Mouse (Mus musculus) neural tube, embryonic 14.5 days (tissue): ENCODE results near the gene Fyb. TPM values are rescaled to one million over a fixed set of nuclear protein-coding genes. Genes with fewer than 3 reads are reported as not detected.
A peak's percentile ranks its signal among the peaks of the same experiment; 100 is the strongest.

ENCODE experiments used
- ATAC-seq: fragments of 200-750 bp; cut with Nextera tagmentation; 2 replicates; pipeline ENCODE4 v1.8.0; 2017; ENCODE audit warnings: low read depth, mild to moderate bottlenecking, moderate TSS enrichment, moderate library complexity
- H3K27ac ChIP-seq: fragments of 300-500 bp; sonication (generic); 2 replicates; pipeline ENCODE4 v1.5.1; 2014; ENCODE audit warnings: low read depth, mild to moderate bottlenecking, control low read depth, low read length, moderate library complexity, mixed read lengths
- H3K27me3 ChIP-seq: fragments of 300-500 bp; sonication (generic); 2 replicates; pipeline ENCODE4 v1.6.1; 2014; ENCODE audit warnings: low read length; ENCODE audit not compliant: control insufficient read depth, insufficient read depth
- H3K36me3 ChIP-seq: fragments of 300-500 bp; sonication (generic); 2 replicates; pipeline ENCODE4 v1.6.1; 2014; ENCODE audit warnings: low read length, mixed read lengths; ENCODE audit not compliant: control insufficient read depth, insufficient read depth
- H3K4me1 ChIP-seq: fragments of 300-500 bp; sonication (generic); 2 replicates; pipeline ENCODE4 v1.6.1; 2014; ENCODE audit warnings: low read length; ENCODE audit not compliant: control insufficient read depth, insufficient read depth
- H3K4me2 ChIP-seq: fragments of 300-500 bp; sonication (generic); 2 replicates; pipeline ENCODE4 v1.6.1; 2014; ENCODE audit warnings: mild to moderate bottlenecking, low read depth, low read length, control low read depth
- H3K4me3 ChIP-seq: fragments of 300-500 bp; sonication (generic); 2 replicates; pipeline ENCODE4 v1.5.1; 2014; ENCODE audit warnings: low read depth, low read length, control low read depth, mixed read lengths
- H3K9ac ChIP-seq: fragments of 300-500 bp; sonication (generic); replicated peaks from 2 replicates; pipeline ENCODE4 v1.6.1; 2014; ENCODE audit warnings: low read depth, mild to moderate bottlenecking, control low read depth, low read length, mixed read lengths
- H3K9me3 ChIP-seq: fragments of 300-500 bp; sonication (generic); 2 replicates; pipeline ENCODE4 v1.6.1; 2016; ENCODE audit warnings: low read length; ENCODE audit not compliant: control insufficient read depth
- WGBS: fragments of 180-500 bp; shearing (Covaris S2); extraction: QIAGEN DNeasy Blood & Tissue Kit; methylation state at CpG from one replicate; pipeline ENCODE4 v1.1.7; 2014; 5-methylcytosine and 5-hydroxymethylcytosine counted together
- polyA plus RNA-seq: library from polyadenylated mRNA; unstranded; fragments of >200 nt; fragmentation: Nextera tagmentation; extraction: Ambion mirVana; gene quantifications from 2 replicates; pipeline ENCODE4 v1.2.1, GENCODE M21; 2014

The Fyb gene
- polyA plus RNA-seq, 1 experiment from 2014 or later: 2.3 TPM

DNA sequence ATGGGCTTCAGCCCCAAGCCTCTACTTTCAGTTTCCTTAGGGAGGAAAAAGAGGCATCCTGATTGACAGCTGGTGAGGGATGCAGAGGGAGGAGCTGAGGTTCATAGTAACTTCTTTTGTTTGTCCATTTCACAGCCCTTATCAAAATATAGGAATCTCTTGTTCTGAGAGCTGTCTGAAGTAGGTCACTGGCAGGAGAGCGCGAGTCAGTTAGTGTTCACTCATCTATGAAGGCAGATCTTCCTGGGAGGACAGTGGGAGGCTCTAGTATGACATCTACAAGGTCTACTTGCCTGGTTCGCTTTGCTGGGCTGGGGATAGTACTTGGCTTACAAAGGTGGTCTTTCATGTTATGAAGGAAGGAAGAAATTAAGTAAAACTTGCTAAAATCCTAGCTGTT is 46.0 kb downstream of the Fyb start:
- no peaks in the 10 kb centered on the region for H3K27me3 ChIP-seq
- H3K4me3 ChIP-seq: no peak overlapping the region
- no peak overlapping the region for H3K27ac ChIP-seq
- ATAC-seq: no peak
- no peaks in the 10 kb centered on the region for H3K9me3 ChIP-seq
- no peak overlapping the region for H3K9ac ChIP-seq
- no peaks in the 10 kb centered on the region for H3K36me3 ChIP-seq
- no peaks in the 10 kb centered on the region for H3K4me1 ChIP-seq
- WGBS: 92% methylated on average over 3 of the region's 3 CpGs
- no peak overlapping the region for H3K4me2 ChIP-seq

DNA sequence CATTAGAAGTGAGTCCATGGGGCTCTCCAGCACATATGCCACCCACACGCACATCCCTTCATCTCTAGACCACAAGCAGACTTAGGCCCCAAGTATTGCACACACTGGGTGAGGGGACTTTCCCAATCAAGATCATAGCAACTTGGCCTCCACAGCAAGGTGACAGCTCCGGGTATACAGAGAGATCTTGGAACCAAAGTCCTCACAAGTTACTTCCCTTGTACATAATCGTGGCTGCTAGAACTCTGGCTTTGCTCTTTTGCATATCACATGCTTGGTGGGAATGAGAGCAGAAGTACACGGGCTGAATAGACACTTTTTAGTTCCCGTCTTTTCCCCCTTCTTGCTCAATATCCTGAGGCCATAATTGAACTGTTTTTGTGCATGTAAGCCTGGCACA is 46.4 kb downstream of the Fyb start:
- ATAC-seq: no peak
- H3K4me2 ChIP-seq: no peak overlapping the region
- WGBS: 83% methylated on average over 5 of the region's 5 CpGs

DNA sequence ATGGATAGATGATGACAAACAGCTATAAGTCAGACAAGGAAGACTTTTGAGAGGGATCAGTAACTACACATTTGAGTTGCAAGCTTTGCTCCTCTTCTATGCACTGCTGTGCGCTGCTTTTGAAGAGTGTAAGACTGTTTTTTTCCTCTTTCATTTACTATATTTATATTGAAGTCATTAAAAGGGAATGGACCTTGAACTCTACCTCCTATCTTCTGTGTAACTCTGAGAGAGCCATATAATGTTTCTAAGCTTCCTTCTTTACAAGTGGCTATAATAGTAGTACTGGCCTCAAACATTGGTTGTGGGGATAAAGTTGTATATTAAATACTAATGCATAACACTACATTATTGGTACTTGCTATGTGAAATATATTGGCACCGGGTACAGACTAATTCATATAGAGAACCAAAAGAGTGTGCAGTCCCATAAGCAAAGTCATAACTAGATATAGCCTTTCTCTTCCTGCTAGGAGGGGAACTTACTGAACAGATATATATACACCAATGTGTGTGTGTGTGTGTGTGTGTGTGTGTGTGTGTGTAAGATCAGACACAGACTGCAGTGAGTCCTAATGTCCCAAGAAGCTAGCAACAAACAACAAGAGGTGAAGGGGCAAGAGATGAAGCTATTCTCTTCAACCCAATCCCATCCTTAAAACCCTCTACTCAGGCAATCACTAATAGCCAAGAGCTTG is 47.7 kb downstream of the Fyb start:
- H3K27ac ChIP-seq: no peak overlapping the region
- H3K4me3 ChIP-seq: no peak overlapping the region
- H3K27me3 ChIP-seq: no peaks in the 10 kb centered on the region
- H3K4me1 ChIP-seq: no peaks in the 10 kb centered on the region
- H3K9ac ChIP-seq: no peak overlapping the region
- H3K9me3 ChIP-seq: no peaks in the 10 kb centered on the region
- no peak overlapping the region for H3K4me2 ChIP-seq
- ATAC-seq: no peak; the same call in 1 of the 2 replicates
- H3K36me3 ChIP-seq: no peaks in the 10 kb centered on the region
- 95% methylated on average over 2 of the region's 2 CpGs for WGBS

More for the DNA sequence above, 46.4 kb downstream of the Fyb start:
- H3K4me3 ChIP-seq: no peak overlapping the region
- H3K9ac ChIP-seq: no peak overlapping the region
- H3K36me3 ChIP-seq: no peaks in the 10 kb centered on the region
- no peaks in the 10 kb centered on the region for H3K27me3 ChIP-seq
- no peaks in the 10 kb centered on the region for H3K9me3 ChIP-seq
- no peaks in the 10 kb centered on the region for H3K4me1 ChIP-seq
- H3K27ac ChIP-seq: no peak overlapping the region

GRCm38 (mm10) chr15:6570876-6571275 is 48.2 kb downstream of the Fyb start:
- H3K4me2 ChIP-seq: no peak overlapping the region
- H3K4me1 ChIP-seq: no peaks in the 10 kb centered on the region
- 15% methylated on average over 7 of the region's 7 CpGs for WGBS
- H3K36me3 ChIP-seq: no peaks in the 10 kb centered on the region
- no peak overlapping the region for H3K9ac ChIP-seq
- H3K9me3 ChIP-seq: no peaks in the 10 kb centered on the region
- H3K4me3 ChIP-seq: no peak overlapping the region
- H3K27ac ChIP-seq: no peak overlapping the region
- H3K27me3 ChIP-seq: no peaks in the 10 kb centered on the region
- ATAC-seq: peak; percentile 93

DNA sequence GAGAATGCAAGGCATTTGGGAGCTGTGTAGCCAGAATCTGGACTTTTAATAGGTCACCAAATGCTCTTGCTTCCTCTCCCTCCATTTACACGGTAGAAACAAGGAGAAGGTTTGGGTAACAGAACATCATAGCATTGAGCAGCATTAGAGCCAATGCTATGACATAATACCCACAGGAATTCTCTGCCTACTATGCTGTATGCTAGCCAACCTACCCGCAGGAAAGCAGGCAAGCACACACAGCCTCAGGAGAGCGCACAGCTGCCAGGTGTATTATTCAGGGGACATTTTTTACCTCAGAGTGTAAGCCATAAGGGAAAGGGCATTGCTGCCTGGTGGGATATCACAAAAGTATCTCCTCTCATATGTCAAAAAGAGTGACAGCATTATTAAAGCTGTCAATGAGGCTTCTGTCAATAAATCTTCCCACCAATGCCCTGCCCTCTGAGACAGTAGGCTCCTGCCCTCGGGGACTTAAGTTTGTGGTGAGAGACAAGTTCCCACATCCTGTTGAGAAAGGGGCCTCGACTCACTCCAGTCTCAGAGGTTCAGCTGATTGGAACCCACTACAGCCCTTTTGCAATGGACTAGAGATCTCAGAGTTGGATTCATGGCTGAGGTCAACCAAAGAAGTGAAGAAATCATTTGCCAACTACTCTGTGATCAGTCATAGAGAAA is 51.8 kb downstream of the Fyb start:
- Histone ChIP-seq H3K9ac (no peak overlapping the region), H3K9me3 (no peaks in the 10 kb centered on the region), H3K27ac (no peak overlapping the region), H3K4me2 (no peak overlapping the region), H3K27me3 (no peaks in the 10 kb centered on the region), H3K4me1 (no peaks in the 10 kb centered on the region), H3K36me3 (no peaks in the 10 kb centered on the region), H3K4me3 (no peak overlapping the region)
- 59% methylated on average over 5 of the region's 5 CpGs for WGBS
- ATAC-seq: no peak

- Histone ChIP-seq H3K9ac (no peak overlapping the region), H3K27ac (no peak overlapping the region), H3K27me3 (no peaks in the 10 kb centered on the region), H3K36me3 (no peaks in the 10 kb centered on the region), H3K4me2 (no peak overlapping the region), H3K9me3 (no peaks in the 10 kb centered on the region), H3K4me3 (no peak overlapping the region), H3K4me1 (no peaks in the 10 kb centered on the region)
- WGBS: 80% methylated on average over 9 of the region's 9 CpGs
- ATAC-seq: no peak
These were observed 55.3 kb downstream of the Fyb start for GRCm38 (mm10) chr15:6577971-6578370.

DNA sequence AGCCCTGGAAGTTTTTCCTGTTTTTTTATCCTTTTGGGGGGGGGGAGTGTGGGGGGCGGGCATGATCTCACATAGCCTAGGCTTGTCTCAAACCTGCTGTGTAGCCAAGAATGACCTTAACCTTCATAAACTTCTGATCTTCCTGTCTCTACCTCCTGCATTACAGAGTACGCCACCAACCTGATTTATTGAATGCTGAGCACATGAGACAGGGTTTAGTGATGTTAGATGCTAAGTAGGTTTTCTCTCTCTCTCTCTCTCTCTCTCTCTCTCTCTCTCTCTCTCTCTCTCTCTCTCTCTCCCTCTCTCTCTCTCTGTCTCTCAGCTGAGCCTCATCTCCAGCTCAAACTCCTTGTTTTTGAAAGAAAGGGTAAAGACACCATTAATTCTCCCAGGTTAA is 56.0 kb downstream of the Fyb start:
- no peaks in the 10 kb centered on the region for H3K27me3 ChIP-seq
- H3K27ac ChIP-seq: no peak overlapping the region
- H3K36me3 ChIP-seq: no peaks in the 10 kb centered on the region
- no peak overlapping the region for H3K4me3 ChIP-seq
- no peaks in the 10 kb centered on the region for H3K4me1 ChIP-seq
- H3K9ac ChIP-seq: no peak overlapping the region
- 80% methylated on average over 2 of the region's 2 CpGs for WGBS
- H3K4me2 ChIP-seq: no peak overlapping the region
- H3K9me3 ChIP-seq: no peaks in the 10 kb centered on the region
- ATAC-seq: no peak

GRCm38 (mm10) chr15:6579194-6579768 is 56.6 kb downstream of the Fyb start:
- H3K9ac ChIP-seq: no peak overlapping the region
- no peaks in the 10 kb centered on the region for H3K27me3 ChIP-seq
- no peak overlapping the region for H3K4me3 ChIP-seq
- H3K4me2 ChIP-seq: no peak overlapping the region
- H3K9me3 ChIP-seq: no peaks in the 10 kb centered on the region
- H3K36me3 ChIP-seq: no peaks in the 10 kb centered on the region
- H3K4me1 ChIP-seq: no peaks in the 10 kb centered on the region
- no peak for ATAC-seq
- WGBS: 86% methylated on average over 15 of the region's 15 CpGs
- H3K27ac ChIP-seq: no peak overlapping the region

- no peak for ATAC-seq
- no peaks in the 10 kb centered on the region for H3K9me3 ChIP-seq
- no peak overlapping the region for H3K4me3 ChIP-seq
- no peak overlapping the region for H3K4me2 ChIP-seq
- 84% methylated on average over 11 of the region's 11 CpGs for WGBS
- H3K36me3 ChIP-seq: no peaks in the 10 kb centered on the region
- H3K4me1 ChIP-seq: no peaks in the 10 kb centered on the region
- H3K27ac ChIP-seq: no peak overlapping the region
- no peaks in the 10 kb centered on the region for H3K27me3 ChIP-seq
- H3K9ac ChIP-seq: no peak overlapping the region
These were observed 57.2 kb downstream of the Fyb start for GRCm38 (mm10) chr15:6579769-6580261.
